Mouse (Mus musculus) limb, embryonic 11.5 days (tissue): ENCODE measurements at regions not wholly inside any gene's neighbourhood (a gene's known extent, or its start where the extent isn't known, plus 50 kb on each side); places are given as distances from the start of the nearest gene placed in this dataset.

ENCODE experiments used
- ATAC-seq: fragments of 200-750 bp; cut with Nextera tagmentation; 2 replicates; pipeline ENCODE4 v1.8.0; 2017; ENCODE audit warnings: low read depth; ENCODE audit not compliant: insufficient number of reproducible peaks, low FRiP score, low TSS enrichment
- DNase-seq: peaks from one replicate; pipeline ENCODE4 v3.0.0-alpha.2; 2015; ENCODE audit warnings: low spot score
- H3K27ac ChIP-seq: fragments of 300-500 bp; sonication (generic); replicated peaks from 2 replicates; pipeline ENCODE4 v1.5.1; 2014; ENCODE audit warnings: low read depth, mild to moderate bottlenecking, low read length
- H3K27me3 ChIP-seq: fragments of 300-500 bp; sonication (generic); 2 replicates; pipeline ENCODE4 v1.6.1; 2014; ENCODE audit warnings: mild to moderate bottlenecking, low read length, mixed read lengths; ENCODE audit not compliant: control insufficient read depth, insufficient read depth
- H3K36me3 ChIP-seq: fragments of 300-500 bp; sonication (generic); 2 replicates; pipeline ENCODE4 v1.6.1; 2014; ENCODE audit warnings: mild to moderate bottlenecking, low read length, moderate library complexity, mixed read lengths; ENCODE audit not compliant: control insufficient read depth, insufficient read depth
- H3K4me1 ChIP-seq: fragments of 300-500 bp; sonication (generic); 2 replicates; pipeline ENCODE4 v1.6.1; 2014; ENCODE audit warnings: low read length, mixed read lengths; ENCODE audit not compliant: control insufficient read depth, insufficient read depth
- H3K4me2 ChIP-seq: fragments of 300-500 bp; sonication (generic); 2 replicates; pipeline ENCODE4 v1.6.1; 2014; ENCODE audit warnings: low read depth, mild to moderate bottlenecking, moderate library complexity; ENCODE audit not compliant: severe bottlenecking
- H3K4me3 ChIP-seq: fragments of 300-500 bp; sonication (generic); 2 replicates; pipeline ENCODE4 v1.5.1; 2014; ENCODE audit warnings: low read depth, low read length
- H3K9ac ChIP-seq: fragments of 300-500 bp; sonication (generic); 2 replicates; pipeline ENCODE4 v1.6.1; 2014; ENCODE audit warnings: mild to moderate bottlenecking, low read length
- H3K9me3 ChIP-seq: fragments of 300-500 bp; sonication (generic); 2 replicates; pipeline ENCODE4 v1.6.1; 2016; ENCODE audit warnings: low read length; ENCODE audit not compliant: control insufficient read depth
- WGBS: fragments of 180-500 bp; shearing (Covaris S2); extraction: QIAGEN DNeasy Blood & Tissue Kit; methylation state at CpG from one replicate; pipeline ENCODE4 v1.1.7; 2014; 5-methylcytosine and 5-hydroxymethylcytosine counted together

DNA sequence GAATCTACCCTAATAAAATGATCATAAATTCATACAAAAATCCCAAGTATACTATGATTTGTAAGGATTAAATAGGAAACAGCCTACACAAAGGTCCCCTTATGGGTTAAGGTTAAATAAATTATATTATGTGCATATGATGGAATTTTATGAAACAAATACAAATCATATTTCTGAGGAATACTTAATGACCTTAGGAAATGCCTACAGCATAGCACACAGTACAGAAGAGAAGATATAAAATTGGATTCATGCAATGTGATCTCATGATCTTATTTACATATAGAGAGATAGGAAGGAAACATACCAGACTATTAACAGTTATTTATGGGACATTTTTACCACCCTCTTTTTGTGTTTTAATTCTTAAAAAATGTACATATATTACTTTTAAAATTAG, 227.7 kb downstream of the Emp1 start:
- Histone ChIP-seq H3K9me3 (no peaks in the 10 kb centered on the region), H3K4me2 (no peak overlapping the region), H3K27ac (no peak overlapping the region), H3K4me1 (no peaks in the 10 kb centered on the region), H3K36me3 (no peaks in the 10 kb centered on the region), H3K9ac (no peak overlapping the region), H3K4me3 (no peak overlapping the region), H3K27me3 (no peaks in the 10 kb centered on the region)
- ATAC-seq (no peak), DNase-seq (no peak)

DNA sequence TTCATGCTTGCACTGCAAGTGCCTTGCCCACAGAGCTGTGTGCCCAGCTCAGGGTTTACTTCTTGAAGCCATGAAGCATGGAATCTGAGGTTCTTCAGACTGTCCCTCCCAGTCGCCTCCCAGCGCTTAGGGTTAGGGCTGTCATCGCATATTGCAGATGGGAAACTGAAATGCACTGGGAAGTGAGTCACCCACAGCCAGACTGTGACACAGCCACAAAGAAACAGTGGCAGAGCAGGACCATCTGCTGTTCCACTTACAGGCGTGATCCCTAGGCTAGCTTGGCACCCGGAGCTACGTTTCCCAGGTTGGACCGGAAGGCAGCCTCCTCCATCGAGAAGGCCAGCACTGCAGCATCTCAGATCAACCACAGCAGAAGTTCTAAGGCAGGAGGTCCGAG, 228.7 kb downstream of the Emp1 start:
- H3K27ac ChIP-seq = no peak overlapping the region
- WGBS = 88% methylated on average over 9 of the region's 9 CpGs
- H3K4me3 ChIP-seq = no peak overlapping the region
- H3K4me1 ChIP-seq = no peaks in the 10 kb centered on the region
- H3K27me3 ChIP-seq = no peaks in the 10 kb centered on the region
- no peak overlapping the region for H3K9ac ChIP-seq
- no peak for DNase-seq
- no peak overlapping the region for H3K4me2 ChIP-seq
- no peaks in the 10 kb centered on the region for H3K9me3 ChIP-seq
- ATAC-seq = no peak
- H3K36me3 ChIP-seq = no peaks in the 10 kb centered on the region

DNA sequence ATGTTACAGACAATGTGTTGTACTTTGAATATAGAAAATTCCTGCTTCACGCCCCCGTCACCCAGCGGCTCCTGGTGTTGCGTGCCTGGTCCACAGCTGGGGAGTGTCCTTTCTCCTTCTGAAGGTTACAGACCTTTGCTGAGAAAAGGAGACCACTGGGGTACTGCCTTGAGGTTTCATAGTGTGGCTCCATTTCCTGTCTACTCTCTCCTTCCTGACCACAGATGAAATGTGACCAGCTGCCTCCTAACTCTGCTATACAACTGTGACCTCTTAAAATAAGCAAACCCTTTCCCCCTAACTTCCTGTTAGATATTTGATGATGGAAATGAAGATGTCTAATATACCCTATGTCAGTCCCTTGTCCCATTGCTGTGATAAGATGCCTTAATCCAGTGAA, 234.0 kb downstream of the Emp1 start:
- Histone ChIP-seq H3K27ac (no peak overlapping the region), H3K4me1 (no peaks in the 10 kb centered on the region), H3K36me3 (no peaks in the 10 kb centered on the region), H3K4me2 (no peak overlapping the region), H3K27me3 (no peaks in the 10 kb centered on the region), H3K9me3 (no peaks in the 10 kb centered on the region), H3K9ac (no peak overlapping the region), H3K4me3 (no peak overlapping the region)
- WGBS = 93% methylated on average over 4 of the region's 4 CpGs
- DNase-seq (no peak), ATAC-seq (no peak)

DNA sequence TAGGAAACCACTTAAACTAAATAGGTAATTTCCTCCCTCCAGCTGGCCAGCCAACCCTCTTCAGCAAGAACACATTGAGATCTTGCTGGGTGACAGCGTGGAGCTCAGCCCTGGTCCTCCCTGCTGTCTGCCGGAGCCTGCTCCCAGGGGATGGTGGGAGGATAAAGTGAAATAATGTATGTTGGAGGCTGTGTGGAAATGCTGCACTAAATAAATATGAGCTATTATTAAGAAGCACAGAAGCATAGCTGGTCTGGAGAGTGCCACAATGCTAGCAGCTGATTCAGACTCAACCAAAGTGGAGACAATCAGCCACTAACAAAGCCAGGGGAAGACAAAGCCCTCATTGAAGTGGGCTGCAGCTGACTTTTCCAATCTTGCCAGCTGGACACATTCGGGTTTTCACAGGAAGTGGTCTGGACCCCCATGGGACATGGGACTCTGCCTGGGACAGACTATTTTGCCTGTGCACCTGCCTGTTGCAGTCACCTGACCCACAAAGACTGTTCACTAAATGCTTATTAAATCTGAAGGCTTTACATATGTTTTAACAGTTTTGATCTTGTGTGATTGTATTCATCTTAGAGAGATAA, 248.3 kb downstream of the Emp1 start:
- WGBS = 85% methylated on average over 3 of the region's 3 CpGs
- Histone ChIP-seq H3K9ac (no peak overlapping the region), H3K4me2 (no peak overlapping the region), H3K9me3 (no peaks in the 10 kb centered on the region), H3K27ac (no peak overlapping the region), H3K27me3 (no peaks in the 10 kb centered on the region), H3K4me3 (no peak overlapping the region), H3K36me3 (no peaks in the 10 kb centered on the region), H3K4me1 (no peaks in the 10 kb centered on the region)
- no peak for ATAC-seq
- DNase-seq = no peak

DNA sequence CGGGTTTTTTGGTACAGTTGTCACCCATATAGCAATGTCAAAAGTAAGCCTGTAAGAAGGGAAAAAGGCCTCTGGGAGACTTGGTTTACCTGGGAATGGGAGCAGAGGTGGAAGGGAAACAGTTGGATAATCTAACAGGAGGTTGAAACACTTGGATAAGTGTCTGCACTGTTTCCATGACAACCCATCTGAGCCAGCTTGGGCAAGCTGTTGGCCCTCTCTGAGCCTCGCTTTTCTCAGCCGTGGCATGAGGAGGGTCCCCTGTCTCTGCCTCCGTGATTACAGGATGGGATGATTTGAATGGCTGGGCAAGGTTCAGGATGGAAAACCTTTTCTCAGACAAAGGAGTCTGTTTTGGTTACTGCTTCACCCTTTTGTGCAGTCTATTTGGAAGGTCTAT, 265.6 kb downstream of the Emp1 start:
- Histone ChIP-seq H3K36me3 (no peaks in the 10 kb centered on the region), H3K4me3 (no peak overlapping the region), H3K27me3 (no peaks in the 10 kb centered on the region), H3K27ac (no peak overlapping the region), H3K4me2 (no peak overlapping the region), H3K4me1 (no peaks in the 10 kb centered on the region), H3K9ac (no peak overlapping the region), H3K9me3 (no peaks in the 10 kb centered on the region)
- ATAC-seq (no peak), DNase-seq (no peak)
- WGBS = 63% methylated on average over 4 of the region's 4 CpGs

DNA sequence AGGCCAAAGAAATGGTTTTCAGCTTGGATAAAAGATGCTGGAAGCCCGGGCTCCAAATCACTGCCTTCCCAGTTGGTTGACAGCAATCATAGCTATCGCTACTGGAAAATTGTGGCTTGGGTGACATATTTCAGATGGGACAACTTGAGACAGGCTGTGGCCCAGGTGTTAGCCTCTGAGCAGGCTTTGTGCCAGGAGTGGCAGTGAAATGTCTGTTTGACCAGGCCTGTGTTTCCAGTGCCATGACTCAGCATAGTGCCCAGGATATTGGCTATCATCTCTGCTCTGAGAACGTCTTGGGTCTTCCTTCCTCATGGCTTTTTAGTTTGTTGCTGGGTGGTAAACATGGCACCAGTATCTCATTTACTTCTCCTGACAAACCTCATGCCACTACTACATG, 266.9 kb downstream of the Emp1 start:
- H3K4me2 ChIP-seq = no peak overlapping the region
- no peak for DNase-seq
- no peak overlapping the region for H3K4me3 ChIP-seq
- H3K27ac ChIP-seq = no peak overlapping the region
- 89% methylated on average over 3 of the region's 3 CpGs for WGBS
- H3K36me3 ChIP-seq = no peaks in the 10 kb centered on the region
- no peaks in the 10 kb centered on the region for H3K9me3 ChIP-seq
- H3K27me3 ChIP-seq = no peaks in the 10 kb centered on the region
- no peak overlapping the region for H3K9ac ChIP-seq
- H3K4me1 ChIP-seq = no peaks in the 10 kb centered on the region
- ATAC-seq = no peak

DNA sequence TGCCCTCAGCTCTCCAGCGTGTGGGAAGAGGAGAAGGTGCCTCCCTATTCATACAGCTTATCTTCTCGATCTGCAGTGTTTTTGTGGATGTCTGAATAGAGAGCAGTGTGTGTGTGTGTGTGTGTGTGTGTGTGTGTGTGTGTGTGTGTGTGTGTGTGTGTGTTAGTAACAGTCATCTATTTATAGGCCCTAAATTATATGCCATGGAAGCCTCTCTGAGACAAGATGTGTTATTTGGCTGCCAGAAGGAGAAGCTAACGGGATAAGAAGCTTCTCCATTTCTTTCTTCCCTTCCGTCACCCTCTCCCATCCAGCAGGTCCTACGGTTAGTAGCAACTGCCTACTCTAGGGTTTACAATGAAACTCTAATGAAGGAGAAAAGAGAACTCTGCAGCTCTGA, 270.3 kb downstream of the Emp1 start:
- ATAC-seq = no peak
- Histone ChIP-seq H3K4me1 (no peaks in the 10 kb centered on the region), H3K27me3 (no peaks in the 10 kb centered on the region), H3K4me3 (no peak overlapping the region), H3K9ac (no peak overlapping the region), H3K27ac (no peak overlapping the region), H3K36me3 (no peaks in the 10 kb centered on the region), H3K9me3 (no peaks in the 10 kb centered on the region), H3K4me2 (no peak overlapping the region)
- 83% methylated on average over 5 of the region's 5 CpGs for WGBS
- DNase-seq = no peak

DNA sequence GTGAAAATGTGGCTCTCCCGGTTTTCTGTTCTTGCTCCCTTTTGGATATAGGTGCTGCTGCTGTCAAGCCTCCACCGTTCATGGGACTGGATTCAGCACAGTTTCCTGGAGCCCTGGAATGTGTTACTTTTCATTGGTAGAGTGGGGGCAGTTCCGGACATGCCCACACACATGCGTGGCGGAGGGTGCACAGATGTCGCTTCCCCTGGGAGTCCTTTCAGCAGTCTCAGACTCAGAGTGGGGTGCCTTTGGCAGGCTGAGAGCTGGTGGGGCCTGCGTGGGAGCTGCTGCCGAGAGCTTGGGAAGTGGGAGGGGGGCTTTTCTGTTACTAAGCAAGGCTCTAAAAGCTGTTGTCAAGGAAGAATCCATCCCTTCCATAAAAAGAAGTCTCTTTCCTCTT, 274.3 kb downstream of the Emp1 start:
- ATAC-seq (no peak), DNase-seq (no peak)
- H3K27ac ChIP-seq = no peak overlapping the region
- H3K4me3 ChIP-seq = no peak overlapping the region
- 76% methylated on average over 8 of the region's 8 CpGs for WGBS
- H3K9me3 ChIP-seq = no peaks in the 10 kb centered on the region
- no peaks in the 10 kb centered on the region for H3K36me3 ChIP-seq
- H3K4me1 ChIP-seq = no peaks in the 10 kb centered on the region
- H3K27me3 ChIP-seq = no peaks in the 10 kb centered on the region
- no peak overlapping the region for H3K9ac ChIP-seq
- H3K4me2 ChIP-seq = no peak overlapping the region

DNA sequence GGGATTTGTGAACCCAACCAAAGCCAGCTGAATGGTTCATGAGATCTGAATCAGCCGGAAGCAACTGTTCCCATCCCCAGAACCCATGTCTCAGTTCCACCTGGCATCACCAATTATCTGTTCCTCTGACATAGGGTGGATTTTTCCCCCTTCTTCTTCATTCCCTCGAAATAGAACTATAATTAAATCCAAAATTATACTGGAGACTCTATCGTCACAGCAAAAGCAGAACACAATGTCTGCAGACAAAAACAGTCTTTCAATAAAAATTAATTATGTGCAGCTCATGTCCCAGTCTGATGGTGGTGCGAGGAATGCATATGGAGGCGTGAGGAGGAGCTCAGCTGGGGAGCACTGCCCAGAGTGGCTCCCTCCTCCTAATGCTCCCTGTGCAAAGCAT, 280.4 kb downstream of the Emp1 start:
- ATAC-seq (no peak), DNase-seq (no peak)
- Histone ChIP-seq H3K36me3 (no peaks in the 10 kb centered on the region), H3K9me3 (no peaks in the 10 kb centered on the region), H3K27ac (no peak overlapping the region), H3K4me3 (no peak overlapping the region), H3K27me3 (no peaks in the 10 kb centered on the region), H3K4me1 (no peaks in the 10 kb centered on the region), H3K4me2 (no peak overlapping the region), H3K9ac (no peak overlapping the region)
- WGBS = 84% methylated on average over 5 of the region's 5 CpGs
